Mouse (Mus musculus) MEL (cell line): ENCODE results near the gene Rtbdn. TPM values are rescaled to one million over a fixed set of nuclear protein-coding genes. Genes with fewer than 3 reads are reported as not detected.

ENCODE experiments used
- DNase-seq: peaks from one replicate; pipeline ENCODE4 v3.0.0; 2011; ENCODE audit warnings: low read depth, low spot score
- H3K27ac ChIP-seq: 2 replicates; pipeline ENCODE4 v1.5.1; 2012; ENCODE audit warnings: low read depth, mild to moderate bottlenecking, control low read depth, low read length, moderate library complexity; ENCODE audit not compliant: control insufficient read depth
- H3K27me3 ChIP-seq, 2 experiments: fragments of 150-350 bp in 1 of 2; sonication (generic) in 1 of 2; 2 replicates each; pipeline ENCODE4 v1.6.1; 2012; ENCODE audit warnings: low read length in 2 of 2, mild to moderate bottlenecking in 2 of 2, improper control_type of control experiment in 1 of 2, moderate library complexity in 1 of 2; ENCODE audit not compliant: insufficient read depth in 2 of 2, control insufficient read depth in 1 of 2
- H3K36me3 ChIP-seq, 2 experiments: 2 replicates each; pipeline ENCODE4 v1.6.1; 2012 to 2014; ENCODE audit warnings: low read length in 2 of 2, improper control_type of control experiment in 1 of 2, inconsistent platforms in 1 of 2, mild to moderate bottlenecking in 1 of 2; ENCODE audit not compliant: insufficient read depth in 2 of 2, control insufficient read depth in 1 of 2
- H3K4me1 ChIP-seq, 2 experiments: fragments of 150-350 bp in 1 of 2; sonication (generic) in 1 of 2; 2 replicates each; pipeline ENCODE4 v1.6.1; 2012; ENCODE audit warnings: low read length in 2 of 2, improper control_type of control experiment in 1 of 2, mild to moderate bottlenecking in 1 of 2; ENCODE audit not compliant: insufficient read depth in 2 of 2, control insufficient read depth in 1 of 2
- H3K4me3 ChIP-seq, 2 experiments: fragments of 150-350 bp in 1 of 2; sonication (generic) in 1 of 2; 2 replicates each; pipeline ENCODE4 v1.5.1; 2012; ENCODE audit warnings: low read depth in 2 of 2, low read length in 2 of 2, mild to moderate bottlenecking in 2 of 2, moderate library complexity in 2 of 2, control low read depth in 1 of 2, improper control_type of control experiment in 1 of 2; ENCODE audit not compliant: control insufficient read depth in 1 of 2, insufficient read depth in 1 of 2
- H3K79me2 ChIP-seq: 2 replicates; pipeline ENCODE4 v1.6.1; 2012; ENCODE audit warnings: mild to moderate bottlenecking, low read length, moderate library complexity; ENCODE audit not compliant: control insufficient read depth, poor library complexity, insufficient read depth
- H3K9ac ChIP-seq: 2 replicates; pipeline ENCODE4 v1.6.1; 2012; ENCODE audit warnings: low read depth, mild to moderate bottlenecking, control low read depth, low read length, moderate library complexity; ENCODE audit not compliant: control insufficient read depth, poor library complexity, severe bottlenecking
- H3K9me3 ChIP-seq: fragments of 150-350 bp; sonication (generic); replicated peaks from 2 replicates; pipeline ENCODE4 v1.6.1; 2012; ENCODE audit warnings: mild to moderate bottlenecking, low read length, improper control_type of control experiment, moderate library complexity; ENCODE audit not compliant: insufficient read depth
- CHD1 ChIP-seq: IDR thresholded peaks from 2 replicates; pipeline ENCODE4 v1.6.1; 2012; ENCODE audit warnings: low read depth, mild to moderate bottlenecking, inconsistent platforms, low read length, improper control_type of control experiment
- CTCF ChIP-seq, 3 experiments: IDR thresholded peaks in 2 of 3; conservative IDR thresholded peaks in 1 of 3; 2 replicates each; pipeline ENCODE4 v1.5.1; 2011 to 2012; ENCODE audit warnings: low read length in 3 of 3, low read depth in 2 of 3, mild to moderate bottlenecking in 2 of 3, improper control_type of control experiment in 1 of 3, inconsistent platforms in 1 of 3, mixed read lengths in 1 of 3, moderate library complexity in 1 of 3; ENCODE audit not compliant: control insufficient read depth in 1 of 3, insufficient read depth in 1 of 3, poor library complexity in 1 of 3, severe bottlenecking in 1 of 3
- ELF1 ChIP-seq: IDR thresholded peaks from 2 replicates; pipeline ENCODE4 v1.6.1; 2014; ENCODE audit warnings: low read depth, mild to moderate bottlenecking, inconsistent platforms, low read length, improper control_type of control experiment, moderate library complexity
- EP300 ChIP-seq, 2 experiments: IDR thresholded peaks; 2 replicates each; pipeline ENCODE4 v1.6.1; 2011; ENCODE audit warnings: improper control_type of control experiment in 2 of 2, low read length in 2 of 2, low read depth in 1 of 2, mild to moderate bottlenecking in 1 of 2
- ETS1 ChIP-seq: IDR thresholded peaks from 2 replicates; pipeline ENCODE4 v1.6.1; 2012; ENCODE audit warnings: low read depth, mild to moderate bottlenecking, inconsistent platforms, low read length, improper control_type of control experiment, moderate library complexity
- GATA1 ChIP-seq: IDR thresholded peaks from 2 replicates; pipeline ENCODE4 v1.6.1; 2011; ENCODE audit warnings: low read depth, low read length, improper control_type of control experiment
- KAT2A ChIP-seq: conservative IDR thresholded peaks from 2 replicates; pipeline ENCODE4 v1.6.1; 2012; ENCODE audit warnings: low read depth, low read length, improper control_type of control experiment, inconsistent platforms
- MEF2A ChIP-seq: IDR thresholded peaks from 2 replicates; pipeline ENCODE4 v1.6.1; 2014; ENCODE audit warnings: low read depth, mild to moderate bottlenecking, inconsistent platforms, low read length, improper control_type of control experiment; ENCODE audit not compliant: poor library complexity, insufficient replicate concordance, severe bottlenecking; ENCODE audit errors: extremely low read depth
- MXI1 ChIP-seq: IDR thresholded peaks from 2 replicates; pipeline ENCODE4 v1.6.1; 2011; ENCODE audit warnings: mild to moderate bottlenecking, low read depth, low read length, improper control_type of control experiment
- NELFE ChIP-seq: IDR thresholded peaks from 2 replicates; pipeline ENCODE4 v1.6.1; 2011; ENCODE audit warnings: low read depth, low read length, improper control_type of control experiment
- POLR2A ChIP-seq, 2 experiments: IDR thresholded peaks; 2 replicates each; pipeline ENCODE4 v1.6.1; 2011 to 2012; ENCODE audit warnings: low read length in 2 of 2, mild to moderate bottlenecking in 2 of 2, control low read depth in 1 of 2, improper control_type of control experiment in 1 of 2, low read depth in 1 of 2, moderate library complexity in 1 of 2; ENCODE audit not compliant: control insufficient read depth in 1 of 2, insufficient read depth in 1 of 2, poor library complexity in 1 of 2
- POLR2AphosphoS5 ChIP-seq: IDR thresholded peaks from 2 replicates; pipeline ENCODE4 v1.6.1; 2012; ENCODE audit warnings: low read depth, borderline replicate concordance, mild to moderate bottlenecking, inconsistent platforms, low read length, moderate library complexity, mixed read lengths
- SIN3A ChIP-seq: IDR thresholded peaks from 2 replicates; pipeline ENCODE4 v1.6.1; 2012; ENCODE audit warnings: low read length, improper control_type of control experiment, inconsistent platforms
- TAL1 ChIP-seq: IDR thresholded peaks from 2 replicates; pipeline ENCODE4 v1.6.1; 2012; ENCODE audit warnings: mild to moderate bottlenecking, inconsistent platforms, low read length, moderate library complexity, mixed read lengths
- TBP ChIP-seq: IDR thresholded peaks from 2 replicates; pipeline ENCODE4 v1.8.0; 2011; ENCODE audit warnings: low read depth, low read length, improper control_type of control experiment
- TCF12 ChIP-seq: IDR thresholded peaks from 2 replicates; pipeline ENCODE4 v1.6.1; 2014; ENCODE audit warnings: low read depth, mild to moderate bottlenecking, inconsistent platforms, low read length, improper control_type of control experiment, moderate library complexity
- ZMIZ1 ChIP-seq: IDR thresholded peaks from 2 replicates; pipeline ENCODE4 v1.6.1; 2012; ENCODE audit warnings: low read depth, mild to moderate bottlenecking, inconsistent platforms, low read length, improper control_type of control experiment, moderate library complexity
- polyA plus RNA-seq, 2 experiments: library from polyadenylated mRNA; stranded (reverse) in 1 of 2; unstranded in 1 of 2; fragments of >175 nt in 1 of 2; fragments of >200 nt in 1 of 2; gene quantifications; 2 replicates each; pipeline versions ENCODE4 v1.2.1 to v1.2.4; 2012; ENCODE audit warnings: low replicate concordance in 2 of 2, low read depth in 1 of 2; ENCODE audit not compliant: insufficient read length in 2 of 2, insufficient read depth in 1 of 2, missing spikeins in 1 of 2
- total RNA-seq: library from RNA; depleted of rRNA; stranded (reverse); fragments of 300-350 nt; gene quantifications from 2 replicates; pipeline ENCODE4 v1.2.3, GENCODE M21; 2012

Gene Rtbdn
- total and polyA plus RNA-seq, 3 experiments, result 0.08 to 0.11 TPM; not detected in 1

DNA sequence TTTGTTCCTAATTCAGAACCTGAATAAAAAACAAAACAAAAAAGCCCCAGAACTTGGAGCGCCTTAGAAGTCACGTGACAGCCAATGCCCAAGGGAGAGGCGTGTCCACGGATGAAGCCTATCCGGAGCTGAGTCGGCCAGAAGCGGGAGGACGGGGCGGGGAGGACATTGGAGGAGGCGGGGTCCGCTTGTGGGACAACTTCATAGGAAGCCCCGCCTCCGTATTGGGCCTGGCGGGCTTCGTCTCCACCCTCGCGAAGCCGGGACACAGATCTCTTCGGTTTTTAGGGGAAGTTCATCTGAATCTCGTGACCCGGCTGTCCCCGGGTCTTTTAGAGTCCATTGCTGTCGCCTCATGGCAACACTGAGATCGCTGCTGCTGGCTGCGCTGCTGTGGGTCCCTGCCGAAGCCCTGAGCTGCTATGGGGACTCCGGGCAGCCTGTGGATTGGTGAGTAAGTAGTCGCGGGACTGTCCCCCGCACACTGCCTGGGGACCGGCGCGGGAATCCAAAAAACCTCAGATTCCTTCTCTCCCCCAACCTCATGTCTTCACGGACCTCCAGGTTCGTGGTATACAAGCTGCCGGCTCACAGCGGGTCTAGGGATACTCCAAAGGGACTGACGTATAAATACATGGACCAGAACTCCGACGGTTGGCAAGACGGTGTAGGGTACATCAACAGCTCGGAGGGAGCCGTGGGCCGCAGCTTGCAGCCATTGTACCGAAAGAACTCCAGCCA lies 38.2 kb upstream of the Rtbdn start, which contains the start of gene Dnase2a (continued):
- TF ChIP-seq MEF2A (no peak), MXI1 (peak; percentile 84), SIN3A (peak; percentile 91)
- TF ChIP-seq, all 39 proteins: peak for 19

DNA sequence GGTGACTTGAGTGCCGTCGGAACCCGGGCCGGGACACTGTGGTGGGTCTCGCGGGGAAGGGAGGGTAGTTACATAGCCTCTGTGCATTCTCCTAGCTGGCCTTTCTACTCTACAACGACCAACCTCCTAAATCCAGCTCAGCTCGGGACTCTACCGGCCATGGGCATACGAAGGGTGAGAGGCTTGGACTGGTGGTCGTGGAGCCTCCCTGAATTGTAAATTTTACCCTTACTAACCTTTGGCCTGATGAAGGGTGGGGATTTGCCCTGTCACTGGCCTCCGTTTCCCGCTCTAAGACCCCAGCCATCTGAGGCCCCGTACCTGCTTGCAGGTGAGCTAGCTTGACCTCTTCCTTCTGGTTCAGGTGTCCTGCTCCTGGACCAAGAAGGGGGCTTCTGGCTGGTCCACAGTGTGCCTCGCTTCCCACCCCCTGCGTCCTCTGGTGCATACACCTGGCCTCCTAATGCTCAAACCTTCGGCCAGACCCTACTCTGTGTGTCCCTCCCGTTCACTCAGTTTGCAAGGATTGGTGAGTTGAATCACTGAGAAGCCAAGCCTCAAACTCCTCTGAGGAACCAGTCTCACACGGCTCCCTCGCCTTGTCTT lies 37.5 kb upstream of the Rtbdn start:
- DNase-seq, result no peak
- Histone ChIP-seq H3K4me3 (peak overlapping the region; percentile 74 to 94), H3K27ac (peak overlapping the region; percentile 95), H3K27me3 (no peaks in the 10 kb centered on the region), H3K79me2 (peaks cover 29% of the 10 kb centered on the region), H3K36me3 (peaks cover 8 to 27% of the 10 kb centered on the region in 2 experiments; a peak in 3 of 4 replicates), H3K9me3 (no peaks in the 10 kb centered on the region), H3K4me1 (peaks cover 2 to 42% of the 10 kb centered on the region in 2 experiments; a peak in 3 of 4 replicates), H3K9ac (peak overlapping the region; percentile 96)
- no peak for TF ChIP-seq POLR2A (IDR thresholded peaks at IDR 0.05; ENCODE audit: control insufficient read depth in 1 of 2, insufficient read depth in 1 of 2, low read depth in 1 of 2, low read length in 2 of 2, poor library complexity in 1 of 2)
- TF ChIP-seq CHD1, result peak; percentile 90; the same call in 1 of the 2 replicates
- TF ChIP-seq TBP, result no peak
- no peak for TF ChIP-seq POLR2AphosphoS5
- no peak for TF ChIP-seq GATA1

DNA sequence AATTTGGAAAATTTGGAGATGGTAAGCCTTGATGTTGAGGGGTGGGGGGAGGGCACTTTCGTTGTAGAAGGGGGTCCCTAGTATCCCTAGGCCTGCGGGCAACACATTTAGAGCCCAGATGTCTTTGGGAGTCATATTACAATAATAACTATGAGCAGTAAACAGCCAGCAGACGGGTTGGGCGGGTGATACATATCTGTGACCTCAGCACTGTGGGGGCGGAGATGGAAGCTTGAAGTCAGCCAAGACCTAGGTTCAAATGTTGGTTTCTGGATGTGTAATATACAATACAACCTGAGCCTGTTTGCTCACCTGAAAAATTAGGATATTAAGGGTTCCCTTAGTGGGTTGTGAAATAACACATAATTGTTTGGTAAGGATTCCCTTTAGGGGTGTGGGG lies 36.8 kb upstream of the Rtbdn start:
- Histone ChIP-seq H3K4me1 (peaks cover 2 to 44% of the 10 kb centered on the region in 2 experiments; a peak in 3 of 4 replicates), H3K27ac (peak overlapping the region; percentile 95), H3K9me3 (no peaks in the 10 kb centered on the region), H3K27me3 (no peaks in the 10 kb centered on the region), H3K36me3 (peaks cover 4 to 31% of the 10 kb centered on the region in 2 experiments; a peak in 3 of 4 replicates), H3K4me3 (peak overlapping the region; percentile 74 to 94), H3K79me2 (peaks cover 28% of the 10 kb centered on the region), H3K9ac (peak overlapping the region; percentile 96)
- DNase-seq, result peak; percentile 88
- TF ChIP-seq CHD1 (no peak), NELFE (peak; percentile 24; the same call in 1 of the 2 replicates), TCF12 (peak; percentile 43; the same call in 1 of the 2 replicates), TBP (peak; percentile 60), ELF1 (no peak), EP300 (IDR thresholded peaks at IDR 0.05; ENCODE audit: low read depth in 1 of 2, low read length in 2 of 2) (peak in 1 of 2 experiments; percentile 45; a peak in 2 of 4 replicates), SIN3A (peak; percentile 72), CTCF (IDR thresholded peaks at IDR 0.05 in 2 of 3, conservative IDR thresholded peaks at IDR 0.05 in 1 of 3; ENCODE audit: control insufficient read depth in 1 of 3, insufficient read depth in 1 of 3, low read depth in 2 of 3, low read length in 3 of 3, poor library complexity in 1 of 3, severe bottlenecking in 1 of 3) (no peak), POLR2A (IDR thresholded peaks at IDR 0.05; ENCODE audit: control insufficient read depth in 1 of 2, insufficient read depth in 1 of 2, low read depth in 1 of 2, low read length in 2 of 2, poor library complexity in 1 of 2) (no peak; a peak in 1 of 4 replicates), KAT2A (no peak), GATA1 (peak; percentile 48; the same call in 1 of the 2 replicates), ETS1 (peak; percentile 60), MXI1 (peak; percentile 41), ZMIZ1 (0 out of 2 replicates have a peak, but pooled peaks have one; percentile 20), TAL1 (0 out of 2 replicates have a peak, but pooled peaks have one; percentile 11)
